Mouse (Mus musculus): Measurements from ENCODE around the gene Rap2a.

Rap2a gene

DNA sequence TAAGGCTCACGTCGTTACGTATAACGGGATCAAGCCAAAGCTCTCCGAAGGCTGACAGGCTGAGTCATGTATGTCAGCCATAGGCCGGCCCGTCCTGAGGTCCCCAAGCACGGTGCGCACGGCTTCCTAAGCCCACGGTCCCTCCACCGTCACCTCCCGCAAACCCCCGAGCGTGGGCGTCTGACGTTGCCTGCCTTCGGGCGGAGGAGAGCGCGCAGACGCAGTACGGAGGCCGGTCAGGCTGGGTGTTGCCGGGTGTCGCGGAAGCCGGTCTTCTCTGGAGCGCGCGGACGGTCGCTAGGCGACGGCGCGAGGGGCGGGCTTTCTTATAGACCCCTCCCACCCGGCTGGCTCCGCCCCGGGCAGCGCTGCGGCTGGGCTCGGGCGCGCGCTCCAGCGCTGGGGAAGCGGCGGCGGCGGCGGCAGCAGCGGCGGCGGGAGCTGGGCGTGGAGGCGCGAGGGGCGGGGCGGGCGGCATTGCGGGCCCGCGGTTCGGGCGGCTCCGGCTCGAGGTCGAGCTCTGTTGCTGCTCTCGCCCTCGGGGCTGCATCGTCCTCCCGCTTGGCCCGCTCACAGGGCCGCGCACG, at the start of gene Rap2a:
Gene Rap2a (plus strand): TSS at position 463 of the 587 bp plus-strand sequence.
- peak; percentile 97 for DNase-seq

- no peak for DNase-seq
Measured at GRCm38 (mm10) chr14:120428497-120428896, 49.7 kb upstream of the Rap2a start.

GRCm38 (mm10) chr14:120432773-120433172, 45.5 kb upstream of the Rap2a start:
- DNase-seq: no peak

GRCm38 (mm10) chr14:120433931-120434398, 44.3 kb upstream of the Rap2a start:
- no peak for DNase-seq

GRCm38 (mm10) chr14:120434831-120435230, 43.4 kb upstream of the Rap2a start:
- no peak for DNase-seq

DNA sequence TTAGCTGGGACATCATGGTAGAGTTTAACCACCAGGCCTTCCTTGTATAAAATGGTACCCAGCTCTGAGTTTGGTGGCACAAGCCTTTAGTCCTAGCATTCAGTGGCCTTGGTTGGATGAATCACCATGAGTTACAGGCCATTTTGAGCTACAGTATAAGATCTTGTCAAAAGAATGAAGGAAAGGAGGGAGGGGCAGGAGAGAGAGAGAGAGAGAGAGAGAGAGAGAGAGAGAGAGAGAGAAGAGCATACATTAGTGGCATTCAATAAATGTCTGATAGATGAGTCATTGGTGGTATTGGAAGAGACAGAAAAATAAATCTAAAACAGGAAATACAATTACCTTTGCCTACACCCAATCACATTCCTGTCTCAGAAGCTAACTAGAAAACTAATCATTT, 37.5 kb upstream of the Rap2a start:
- no peak for DNase-seq

DNA sequence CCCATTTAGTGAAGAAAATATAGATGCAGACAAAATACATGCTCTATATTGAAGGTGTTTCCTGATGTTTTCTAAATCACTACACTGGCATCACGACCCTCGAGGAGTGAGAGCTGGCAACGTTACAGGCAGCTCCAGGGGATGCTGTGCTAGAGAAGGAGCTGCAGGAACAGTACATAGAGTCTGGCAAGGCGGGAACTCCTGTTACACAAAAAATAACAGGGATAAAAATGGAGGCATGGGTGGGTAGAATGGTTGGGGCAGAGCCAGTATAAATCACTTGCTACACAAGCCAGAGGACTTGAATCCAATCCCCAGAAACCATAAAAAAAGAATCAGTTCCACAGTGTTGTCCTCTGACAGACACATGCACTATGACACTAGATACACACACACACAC, 37.0 kb upstream of the Rap2a start:
- no peak for DNase-seq

- DNase-seq: no peak
Measured at GRCm38 (mm10) chr14:120441836-120442235, 36.4 kb upstream of the Rap2a start.

DNA sequence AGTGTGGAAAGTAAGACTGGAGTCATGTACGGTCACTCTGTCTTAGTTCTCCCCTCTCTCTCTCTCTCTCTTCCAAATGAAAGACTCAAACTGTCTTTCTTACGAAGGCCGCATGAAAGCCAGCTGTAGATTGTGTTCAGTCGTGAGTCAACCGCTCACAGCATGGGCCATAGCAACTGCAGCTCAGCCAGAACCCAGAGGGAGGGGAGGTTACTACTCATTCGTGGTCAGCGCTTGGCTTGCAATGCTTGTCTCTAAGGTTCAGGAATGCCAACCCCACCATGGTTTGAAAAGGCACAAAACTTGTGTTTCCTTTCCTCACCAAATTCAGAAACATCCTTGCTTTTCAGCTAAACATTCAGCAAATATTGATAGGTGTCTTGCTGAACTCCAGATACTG, 24.0 kb upstream of the Rap2a start:
- DNase-seq: no peak

GRCm38 (mm10) chr14:120463938-120464727, 14.1 kb upstream of the Rap2a start:
- DNase-seq: no peak

- DNase-seq: no peak
Measured at GRCm38 (mm10) chr14:120466816-120467215, 11.4 kb upstream of the Rap2a start.

GRCm38 (mm10) chr14:120469126-120469790, 9.0 kb upstream of the Rap2a start:
- no peak for DNase-seq

GRCm38 (mm10) chr14:120476186-120476697, 2.0 kb upstream of the Rap2a start:
- DNase-seq: no peak

DNA sequence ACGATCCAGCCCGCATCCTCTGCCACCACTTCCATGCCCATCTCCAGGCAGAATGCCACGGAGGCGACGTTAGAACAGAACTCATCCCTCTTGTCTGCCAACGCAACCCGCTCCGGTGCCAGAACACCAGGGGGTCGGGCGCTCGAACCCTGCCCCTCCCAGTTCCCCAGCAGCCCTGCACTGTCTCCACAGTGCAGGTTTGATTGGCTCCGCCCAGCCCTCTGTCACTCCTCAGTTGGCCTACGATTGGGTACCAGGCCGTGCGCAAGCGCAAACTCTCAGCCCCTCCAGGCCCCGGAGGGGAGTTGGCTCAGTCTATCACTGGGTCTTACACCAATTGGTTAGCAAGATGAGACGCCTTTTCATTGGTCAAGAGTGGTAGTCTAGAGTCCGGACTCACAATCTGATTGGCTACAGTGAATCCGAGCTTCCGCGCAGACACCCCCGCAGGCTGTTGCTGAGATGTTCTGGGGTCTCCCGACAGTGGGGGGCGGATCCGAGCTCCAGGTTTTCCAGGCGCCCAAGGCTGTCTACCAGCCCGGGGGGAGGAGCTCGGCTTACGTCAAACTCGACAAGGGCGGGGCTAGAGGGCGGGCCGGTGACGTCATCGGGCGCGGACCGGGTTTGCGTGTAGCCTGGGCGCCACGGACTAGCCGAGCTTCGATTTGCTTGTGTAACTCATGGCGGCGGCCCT, 809 bp upstream of the Rap2a start:
- peak; percentile 98 for DNase-seq

DNA sequence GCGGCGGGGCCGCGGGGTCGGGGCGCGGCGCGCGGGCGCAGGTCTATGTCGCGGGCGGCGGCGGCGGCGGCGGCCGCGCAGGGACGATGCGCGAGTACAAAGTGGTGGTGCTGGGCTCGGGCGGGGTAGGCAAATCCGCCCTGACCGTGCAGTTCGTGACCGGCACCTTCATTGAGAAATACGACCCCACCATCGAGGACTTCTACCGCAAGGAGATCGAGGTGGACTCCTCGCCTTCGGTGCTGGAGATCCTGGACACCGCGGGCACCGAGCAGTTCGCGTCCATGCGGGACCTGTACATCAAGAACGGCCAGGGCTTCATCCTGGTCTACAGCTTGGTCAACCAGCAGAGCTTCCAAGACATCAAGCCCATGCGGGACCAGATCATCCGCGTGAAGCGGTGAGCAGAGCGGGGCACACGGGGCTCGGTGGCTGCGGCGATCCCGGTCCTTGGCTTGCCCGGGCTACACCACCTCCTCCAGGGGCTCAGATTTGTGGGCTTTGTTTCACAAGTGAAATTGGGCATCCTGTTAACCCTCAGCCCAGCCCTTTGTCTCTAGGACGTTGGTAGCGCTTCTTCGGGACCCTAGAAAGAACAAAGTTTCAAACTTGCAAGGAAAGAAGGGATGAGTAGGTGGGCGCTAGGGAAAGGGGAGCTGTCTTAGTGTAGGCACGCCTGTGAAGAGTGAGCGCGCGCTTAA, 547 bp downstream of the Rap2a start:
- DNase-seq: peak; percentile 55

DNA sequence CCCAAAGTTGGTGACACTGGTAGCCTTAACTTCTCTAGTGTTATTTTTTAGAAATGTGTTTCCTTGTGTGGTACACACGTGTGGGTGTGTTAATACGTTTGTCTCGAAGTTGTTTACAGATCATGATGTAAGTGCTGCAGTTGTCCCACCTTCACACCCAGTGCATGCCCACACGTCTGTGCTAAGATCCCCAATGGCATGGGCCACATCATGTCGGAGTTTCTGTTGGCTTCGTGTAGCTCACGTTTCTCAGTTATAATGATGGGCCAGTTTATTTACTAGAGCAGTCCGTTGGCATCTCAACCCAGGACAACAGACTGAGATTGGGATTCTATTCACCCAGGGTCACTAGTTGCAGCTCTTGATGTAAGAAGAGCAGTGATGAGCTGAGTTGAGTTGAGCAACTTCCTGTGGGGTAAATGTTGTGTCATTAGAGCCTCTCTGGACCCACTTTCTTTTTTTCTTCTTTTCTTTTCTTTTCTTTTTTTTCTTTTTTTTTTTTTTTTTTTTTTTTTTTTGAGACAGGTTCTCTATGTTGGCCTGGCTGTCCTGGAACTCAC, 2.2 kb downstream of the Rap2a start:
- no peak for DNase-seq

DNA sequence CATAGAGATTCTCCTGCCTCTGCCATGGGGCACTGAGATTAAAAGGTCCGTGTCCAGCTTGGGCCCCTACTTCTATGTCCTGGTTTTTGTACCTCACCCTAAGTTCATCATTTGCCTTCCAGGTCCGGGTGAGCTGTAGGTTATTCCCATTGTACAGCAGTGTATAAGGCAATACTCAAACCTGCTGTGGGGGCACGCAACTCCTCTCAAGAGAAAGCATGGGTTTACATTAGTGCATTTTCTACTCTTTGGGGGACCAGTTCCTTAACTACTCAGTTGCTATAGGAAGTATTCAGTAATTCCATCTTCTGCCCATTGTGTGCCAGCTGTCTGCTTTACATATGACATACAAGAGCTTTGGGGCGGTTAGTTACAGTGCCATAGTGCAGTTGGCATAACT, 2.7 kb downstream of the Rap2a start:
- no peak for DNase-seq

- no peak for DNase-seq
Measured at GRCm38 (mm10) chr14:120484561-120484960, 6.3 kb downstream of the Rap2a start.

DNA sequence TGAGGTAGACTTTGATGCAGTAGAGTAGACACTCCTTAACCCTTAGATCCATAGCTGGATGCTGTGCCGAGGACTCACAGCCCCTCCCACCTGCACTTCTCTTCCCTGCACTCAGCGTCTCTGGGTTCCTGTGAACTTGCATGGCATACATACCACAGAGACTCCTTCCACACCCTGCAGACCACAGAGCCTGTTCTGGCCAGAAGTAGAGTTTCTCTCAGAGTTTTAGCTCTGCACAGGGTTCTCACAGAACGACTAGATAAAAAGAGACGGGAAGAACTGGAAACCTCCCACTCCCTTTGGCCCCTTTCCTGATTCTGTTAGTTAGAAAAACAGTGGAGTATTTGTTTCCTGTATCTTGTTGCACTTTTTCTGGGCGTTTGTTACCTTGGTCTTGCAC, 18.0 kb downstream of the Rap2a start:
- DNase-seq: no peak

DNA sequence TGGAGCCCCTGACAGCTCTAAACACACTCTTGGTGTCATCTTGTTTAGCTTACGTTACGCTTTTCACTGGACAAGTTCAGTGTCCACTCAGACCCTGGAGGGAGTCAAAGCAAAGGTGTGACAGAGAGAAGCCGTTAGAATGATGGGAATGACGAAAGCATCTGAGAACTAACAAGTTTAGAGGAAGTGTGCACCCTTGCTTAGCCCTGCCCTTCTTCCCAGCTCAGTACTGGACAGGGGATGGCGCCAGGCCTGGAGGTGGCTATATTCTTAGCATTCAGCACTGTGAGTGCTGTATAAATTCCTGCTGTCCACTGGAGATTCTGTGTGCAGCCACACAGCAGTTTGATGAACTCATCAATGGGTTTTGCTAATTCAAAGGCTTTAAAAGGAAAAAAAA, 18.6 kb downstream of the Rap2a start:
- DNase-seq: no peak

DNA sequence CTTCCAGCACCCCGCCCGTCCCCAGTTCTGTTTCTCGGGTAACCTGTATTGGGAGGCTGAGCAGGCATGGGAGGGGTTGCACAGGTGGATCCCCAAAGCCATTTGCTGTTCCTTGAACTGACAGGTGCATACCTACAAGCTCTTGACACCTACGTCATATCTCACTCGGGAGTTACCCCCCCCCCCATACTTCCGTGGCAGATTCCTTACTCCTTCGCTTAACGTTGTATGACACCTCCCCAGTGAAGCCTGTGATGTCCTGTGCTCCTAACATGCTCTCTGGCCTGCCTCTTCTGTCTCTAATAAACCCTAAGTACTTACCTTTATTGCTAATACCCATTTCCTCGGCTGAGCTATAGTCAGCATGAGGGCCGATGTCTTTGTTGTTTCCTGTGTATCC, 20.9 kb downstream of the Rap2a start:
- DNase-seq: no peak

DNA sequence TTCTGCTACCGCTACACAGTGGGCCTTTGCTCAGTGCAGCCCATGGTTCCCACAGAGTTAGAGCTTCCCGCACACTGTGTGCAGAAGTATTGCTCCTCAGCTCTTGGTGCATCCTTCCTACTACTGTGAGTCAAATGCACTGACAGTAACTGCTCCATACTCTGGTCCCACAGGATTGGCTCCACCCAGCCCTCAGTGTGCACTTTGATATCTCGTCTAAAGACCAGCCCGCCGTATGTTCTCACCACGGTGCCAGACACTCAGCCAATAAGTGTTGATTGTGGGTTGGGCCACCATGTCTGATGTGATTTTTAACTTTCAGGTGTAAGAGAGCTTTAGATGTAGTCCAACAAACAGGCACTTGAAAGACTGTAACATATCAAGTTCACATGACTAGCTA, 21.4 kb downstream of the Rap2a start:
- DNase-seq: no peak

Measured in embryo, embryonic 11 days (tissue).